Mouse (Mus musculus) MEL (cell line): ENCODE data around the gene 2200002D01Rik. TPM values are rescaled to one million over a fixed set of nuclear protein-coding genes. Genes with fewer than 3 reads are reported as not detected.

Experiments used
- DNase-seq: peaks from one replicate; pipeline ENCODE4 v3.0.0; 2011; ENCODE audit warnings: low read depth, low spot score
- H3K27ac ChIP-seq: 2 replicates; pipeline ENCODE4 v1.5.1; 2012; ENCODE audit warnings: low read depth, mild to moderate bottlenecking, control low read depth, low read length, moderate library complexity; ENCODE audit not compliant: control insufficient read depth
- H3K27me3 ChIP-seq, 2 experiments: fragments of 150-350 bp in 1 of 2; sonication (generic) in 1 of 2; 2 replicates each; pipeline ENCODE4 v1.6.1; 2012; ENCODE audit warnings: low read length in 2 of 2, mild to moderate bottlenecking in 2 of 2, improper control_type of control experiment in 1 of 2, moderate library complexity in 1 of 2; ENCODE audit not compliant: insufficient read depth in 2 of 2, control insufficient read depth in 1 of 2
- H3K36me3 ChIP-seq, 2 experiments: 2 replicates each; pipeline ENCODE4 v1.6.1; 2012 to 2014; ENCODE audit warnings: low read length in 2 of 2, improper control_type of control experiment in 1 of 2, inconsistent platforms in 1 of 2, mild to moderate bottlenecking in 1 of 2; ENCODE audit not compliant: insufficient read depth in 2 of 2, control insufficient read depth in 1 of 2
- H3K4me1 ChIP-seq, 2 experiments: fragments of 150-350 bp in 1 of 2; sonication (generic) in 1 of 2; 2 replicates each; pipeline ENCODE4 v1.6.1; 2012; ENCODE audit warnings: low read length in 2 of 2, improper control_type of control experiment in 1 of 2, mild to moderate bottlenecking in 1 of 2; ENCODE audit not compliant: insufficient read depth in 2 of 2, control insufficient read depth in 1 of 2
- H3K4me3 ChIP-seq, 2 experiments: fragments of 150-350 bp in 1 of 2; sonication (generic) in 1 of 2; 2 replicates each; pipeline ENCODE4 v1.5.1; 2012; ENCODE audit warnings: low read depth in 2 of 2, low read length in 2 of 2, mild to moderate bottlenecking in 2 of 2, moderate library complexity in 2 of 2, control low read depth in 1 of 2, improper control_type of control experiment in 1 of 2; ENCODE audit not compliant: control insufficient read depth in 1 of 2, insufficient read depth in 1 of 2
- H3K79me2 ChIP-seq: 2 replicates; pipeline ENCODE4 v1.6.1; 2012; ENCODE audit warnings: mild to moderate bottlenecking, low read length, moderate library complexity; ENCODE audit not compliant: control insufficient read depth, poor library complexity, insufficient read depth
- H3K9ac ChIP-seq: 2 replicates; pipeline ENCODE4 v1.6.1; 2012; ENCODE audit warnings: low read depth, mild to moderate bottlenecking, control low read depth, low read length, moderate library complexity; ENCODE audit not compliant: control insufficient read depth, poor library complexity, severe bottlenecking
- H3K9me3 ChIP-seq: fragments of 150-350 bp; sonication (generic); replicated peaks from 2 replicates; pipeline ENCODE4 v1.6.1; 2012; ENCODE audit warnings: mild to moderate bottlenecking, low read length, improper control_type of control experiment, moderate library complexity; ENCODE audit not compliant: insufficient read depth
- CHD1 ChIP-seq: IDR thresholded peaks from 2 replicates; pipeline ENCODE4 v1.6.1; 2012; ENCODE audit warnings: low read depth, mild to moderate bottlenecking, inconsistent platforms, low read length, improper control_type of control experiment
- GATA1 ChIP-seq: IDR thresholded peaks from 2 replicates; pipeline ENCODE4 v1.6.1; 2011; ENCODE audit warnings: low read depth, low read length, improper control_type of control experiment
- MAX ChIP-seq: IDR thresholded peaks from 2 replicates; pipeline ENCODE4 v1.6.1; 2011; ENCODE audit warnings: low read length, improper control_type of control experiment
- MYC ChIP-seq: IDR thresholded peaks from 2 replicates; pipeline ENCODE4 v1.6.1; 2011; ENCODE audit warnings: low read depth, mild to moderate bottlenecking, low read length, improper control_type of control experiment, moderate library complexity
- NELFE ChIP-seq: IDR thresholded peaks from 2 replicates; pipeline ENCODE4 v1.6.1; 2011; ENCODE audit warnings: low read depth, low read length, improper control_type of control experiment
- RCOR1 ChIP-seq: IDR thresholded peaks from 2 replicates; pipeline ENCODE4 v1.6.1; 2012; ENCODE audit warnings: low read depth, mild to moderate bottlenecking, inconsistent platforms, low read length, improper control_type of control experiment
- SIN3A ChIP-seq: IDR thresholded peaks from 2 replicates; pipeline ENCODE4 v1.6.1; 2012; ENCODE audit warnings: low read length, improper control_type of control experiment, inconsistent platforms
- TCF12 ChIP-seq: IDR thresholded peaks from 2 replicates; pipeline ENCODE4 v1.6.1; 2014; ENCODE audit warnings: low read depth, mild to moderate bottlenecking, inconsistent platforms, low read length, improper control_type of control experiment, moderate library complexity
- USF2 ChIP-seq, 2 experiments: IDR thresholded peaks; 2 replicates each; pipeline ENCODE4 v1.6.1; 2011 to 2012; ENCODE audit warnings: improper control_type of control experiment in 2 of 2, low read length in 2 of 2, borderline replicate concordance in 1 of 2, inconsistent platforms in 1 of 2, low read depth in 1 of 2, mild to moderate bottlenecking in 1 of 2; ENCODE audit not compliant: insufficient read depth in 1 of 2
- ZC3H11A ChIP-seq: IDR thresholded peaks from 2 replicates; pipeline ENCODE4 v1.6.1; 2012; ENCODE audit warnings: low read depth, mild to moderate bottlenecking, inconsistent platforms, low read length, improper control_type of control experiment
- ZMIZ1 ChIP-seq: IDR thresholded peaks from 2 replicates; pipeline ENCODE4 v1.6.1; 2012; ENCODE audit warnings: low read depth, mild to moderate bottlenecking, inconsistent platforms, low read length, improper control_type of control experiment, moderate library complexity
- ZNF384 ChIP-seq: IDR thresholded peaks from 2 replicates; pipeline ENCODE4 v1.6.1; 2012; ENCODE audit warnings: low read depth, mild to moderate bottlenecking, inconsistent platforms, low read length, improper control_type of control experiment
- polyA plus RNA-seq, 2 experiments: library from polyadenylated mRNA; stranded (reverse) in 1 of 2; unstranded in 1 of 2; fragments of >175 nt in 1 of 2; fragments of >200 nt in 1 of 2; gene quantifications; 2 replicates each; pipeline versions ENCODE4 v1.2.1 to v1.2.4; 2012; ENCODE audit warnings: low replicate concordance in 2 of 2, low read depth in 1 of 2; ENCODE audit not compliant: insufficient read length in 2 of 2, insufficient read depth in 1 of 2, missing spikeins in 1 of 2
- total RNA-seq: library from RNA; depleted of rRNA; stranded (reverse); fragments of 300-350 nt; gene quantifications from 2 replicates; pipeline ENCODE4 v1.2.3, GENCODE M21; 2012

The 2200002D01Rik gene
- total and polyA plus RNA-seq, 3 experiments = 0.85 to 5.4 TPM; not detected in 1

- TF ChIP-seq MAX = no peak
Observed at GRCm38 (mm10) chr7:29277510-29277909, 29.2 kb upstream of the 2200002D01Rik start (continued).

GRCm38 (mm10) chr7:29276715-29277114 lies 28.4 kb upstream of the 2200002D01Rik start:
- Histone ChIP-seq H3K27me3 (no peaks in the 10 kb centered on the region), H3K4me3 (no peak overlapping the region)
- no peak for TF ChIP-seq ZMIZ1
- TF ChIP-seq, all 39 proteins: peak for 0
- Histone ChIP-seq H3K36me3 (peaks cover 0 to 5% of the 10 kb centered on the region in 2 experiments; a peak in 2 of 4 replicates), H3K4me1 (peaks cover 8 to 11% of the 10 kb centered on the region in 2 experiments; a peak in 3 of 4 replicates), H3K9ac (no peak overlapping the region), H3K9me3 (no peaks in the 10 kb centered on the region), H3K27ac (no peak overlapping the region), H3K79me2 (peaks cover 10% of the 10 kb centered on the region)
- DNase-seq = no peak

- H3K27ac ChIP-seq = no peak overlapping the region
- H3K4me1 ChIP-seq = no peaks in the 10 kb centered on the region
- no peak for TF ChIP-seq USF2 (IDR thresholded peaks at IDR 0.05; ENCODE audit: borderline replicate concordance in 1 of 2, insufficient read depth in 1 of 2, low read depth in 1 of 2, low read length in 2 of 2)
- no peak for TF ChIP-seq NELFE
- TF ChIP-seq GATA1 = no peak
- TF ChIP-seq ZMIZ1 = no peak
- TF ChIP-seq RCOR1 = peak; percentile 75; the same call in 1 of the 2 replicates
- no peak for TF ChIP-seq CHD1
- no peak for TF ChIP-seq ZNF384
- TF ChIP-seq SIN3A = no peak
- TF ChIP-seq ZC3H11A = no peak
- TF ChIP-seq MYC = no peak
- 0 out of 2 replicates have a peak, but pooled peaks have one; percentile 25 for TF ChIP-seq TCF12
- H3K27me3 ChIP-seq = no peaks in the 10 kb centered on the region
- no peak overlapping the region for H3K4me3 ChIP-seq
- H3K36me3 ChIP-seq = peaks cover 0 to 2% of the 10 kb centered on the region in 2 experiments; a peak in 1 of 4 replicates
- H3K79me2 ChIP-seq = peaks cover 2% of the 10 kb centered on the region; the same call in 1 of the 2 replicates
- DNase-seq = no peak
- no peaks in the 10 kb centered on the region for H3K9me3 ChIP-seq
- no peak overlapping the region for H3K9ac ChIP-seq
Observed at GRCm38 (mm10) chr7:29271687-29272465, 23.6 kb upstream of the 2200002D01Rik start.
